Mouse (Mus musculus): ENCODE data around the gene Zfp37. TPM values are rescaled to one million over a fixed set of nuclear protein-coding genes. Genes with fewer than 3 reads are reported as not detected.
A peak's percentile ranks its signal among the peaks of the same experiment; 100 is the strongest.

The Zfp37 gene
- polyA plus RNA-seq, 1 experiment, result 9.6 TPM

- no peaks in the 10 kb centered on the region for H3K27me3 ChIP-seq (ENCODE audit: control insufficient read depth, insufficient read depth, low read length)
- no peak overlapping the region for H3K27ac ChIP-seq (ENCODE audit: insufficient read depth, low read length)
- 56% methylated on average over 4 of the region's 4 CpGs for WGBS
- H3K4me3 ChIP-seq (replicated peaks; ENCODE audit: insufficient read depth, low read depth, low read length), result no peak overlapping the region
- H3K4me1 ChIP-seq (ENCODE audit: control insufficient read depth, insufficient read depth, low read length), result no peaks in the 10 kb centered on the region
- no peak for TF ChIP-seq POLR2A (IDR thresholded peaks at IDR 0.05; ENCODE audit: borderline replicate concordance, insufficient read depth, low read length)
- no peak for TF ChIP-seq CTCF (IDR thresholded peaks at IDR 0.05; ENCODE audit: borderline replicate concordance, insufficient read depth, low read depth, low read length)
- DNase-seq, result no peak
Observed at GRCm38 (mm10) chr4:62248328-62248727, 17.5 kb upstream of the Zfp37 start.

- H3K27me3 ChIP-seq (ENCODE audit: control insufficient read depth, insufficient read depth, low read length), result no peaks in the 10 kb centered on the region
- 48% methylated on average over 6 of the region's 6 CpGs for WGBS
- no peak overlapping the region for H3K4me3 ChIP-seq (replicated peaks; ENCODE audit: insufficient read depth, low read depth, low read length)
- H3K4me1 ChIP-seq (ENCODE audit: control insufficient read depth, insufficient read depth, low read length), result no peaks in the 10 kb centered on the region
- TF ChIP-seq CTCF (IDR thresholded peaks at IDR 0.05; ENCODE audit: borderline replicate concordance, insufficient read depth, low read depth, low read length), result no peak
- TF ChIP-seq POLR2A (IDR thresholded peaks at IDR 0.05; ENCODE audit: borderline replicate concordance, insufficient read depth, low read length), result no peak
- no peak for DNase-seq
- H3K27ac ChIP-seq (ENCODE audit: insufficient read depth, low read length), result no peak overlapping the region
Observed at GRCm38 (mm10) chr4:62240586-62240985, 9.7 kb upstream of the Zfp37 start.

GRCm38 (mm10) chr4:62230153-62230552, 694 bp downstream of the Zfp37 start:
- H3K4me1 ChIP-seq (ENCODE audit: control insufficient read depth, insufficient read depth, low read length), result no peaks in the 10 kb centered on the region
- no peak overlapping the region for H3K27ac ChIP-seq (ENCODE audit: insufficient read depth, low read length)
- DNase-seq, result no peak
- no peak for TF ChIP-seq POLR2A (IDR thresholded peaks at IDR 0.05; ENCODE audit: borderline replicate concordance, insufficient read depth, low read length)
- no peak for TF ChIP-seq CTCF (IDR thresholded peaks at IDR 0.05; ENCODE audit: borderline replicate concordance, insufficient read depth, low read depth, low read length)
- H3K4me3 ChIP-seq (replicated peaks; ENCODE audit: insufficient read depth, low read depth, low read length), result no peak overlapping the region
- no peaks in the 10 kb centered on the region for H3K27me3 ChIP-seq (ENCODE audit: control insufficient read depth, insufficient read depth, low read length)
- 80% methylated on average over 1 of the region's 1 CpGs for WGBS

- TF ChIP-seq CTCF (IDR thresholded peaks at IDR 0.05; ENCODE audit: borderline replicate concordance, insufficient read depth, low read depth, low read length) (peak; percentile 26; the same call in 1 of the 2 replicates), POLR2A (IDR thresholded peaks at IDR 0.05; ENCODE audit: borderline replicate concordance, insufficient read depth, low read length) (no peak)
Observed at GRCm38 (mm10) chr4:62229448-62229847, 1.4 kb downstream of the Zfp37 start.

GRCm38 (mm10) chr4:62228391-62228790, 2.5 kb downstream of the Zfp37 start:
- H3K27me3 ChIP-seq (ENCODE audit: control insufficient read depth, insufficient read depth, low read length), result no peaks in the 10 kb centered on the region
- WGBS, result 40% methylated on average over 10 of the region's 10 CpGs
- no peak overlapping the region for H3K4me3 ChIP-seq (replicated peaks; ENCODE audit: insufficient read depth, low read depth, low read length)
- no peaks in the 10 kb centered on the region for H3K4me1 ChIP-seq (ENCODE audit: control insufficient read depth, insufficient read depth, low read length)
- no peak for TF ChIP-seq POLR2A (IDR thresholded peaks at IDR 0.05; ENCODE audit: borderline replicate concordance, insufficient read depth, low read length)
- peak; percentile 59 for TF ChIP-seq CTCF (IDR thresholded peaks at IDR 0.05; ENCODE audit: borderline replicate concordance, insufficient read depth, low read depth, low read length)
- peak; percentile 22 to 42 for DNase-seq
- no peak overlapping the region for H3K27ac ChIP-seq (ENCODE audit: insufficient read depth, low read length)

More at GRCm38 (mm10) chr4:62229448-62229847, 1.4 kb downstream of the Zfp37 start:
- Histone ChIP-seq H3K27ac (ENCODE audit: insufficient read depth, low read length) (no peak overlapping the region), H3K27me3 (ENCODE audit: control insufficient read depth, insufficient read depth, low read length) (no peaks in the 10 kb centered on the region), H3K4me3 (replicated peaks; ENCODE audit: insufficient read depth, low read depth, low read length) (no peak overlapping the region), H3K4me1 (ENCODE audit: control insufficient read depth, insufficient read depth, low read length) (no peaks in the 10 kb centered on the region)
- DNase-seq, result peak; percentile 9 to 21
- 82% methylated on average over 7 of the region's 7 CpGs for WGBS

GRCm38 (mm10) chr4:62213490-62213889, 17.4 kb downstream of the Zfp37 start:
- Histone ChIP-seq H3K27me3 (ENCODE audit: control insufficient read depth, insufficient read depth, low read length) (no peaks in the 10 kb centered on the region), H3K27ac (ENCODE audit: insufficient read depth, low read length) (no peak overlapping the region), H3K4me3 (replicated peaks; ENCODE audit: insufficient read depth, low read depth, low read length) (no peak overlapping the region), H3K4me1 (ENCODE audit: control insufficient read depth, insufficient read depth, low read length) (no peaks in the 10 kb centered on the region)
- DNase-seq, result no peak
- TF ChIP-seq POLR2A (IDR thresholded peaks at IDR 0.05; ENCODE audit: borderline replicate concordance, insufficient read depth, low read length) (no peak), CTCF (IDR thresholded peaks at IDR 0.05; ENCODE audit: borderline replicate concordance, insufficient read depth, low read depth, low read length) (no peak)
- 76% methylated on average over 2 of the region's 2 CpGs for WGBS

- Histone ChIP-seq H3K27me3 (ENCODE audit: control insufficient read depth, insufficient read depth, low read length) (no peaks in the 10 kb centered on the region), H3K4me1 (ENCODE audit: control insufficient read depth, insufficient read depth, low read length) (no peaks in the 10 kb centered on the region), H3K27ac (ENCODE audit: insufficient read depth, low read length) (no peak overlapping the region), H3K4me3 (replicated peaks; ENCODE audit: insufficient read depth, low read depth, low read length) (no peak overlapping the region)
- 49% methylated on average over 4 of the region's 4 CpGs for WGBS
- peak in 1 of 2 experiments; percentile 5 for DNase-seq
- TF ChIP-seq CTCF (IDR thresholded peaks at IDR 0.05; ENCODE audit: borderline replicate concordance, insufficient read depth, low read depth, low read length), result no peak
- no peak for TF ChIP-seq POLR2A (IDR thresholded peaks at IDR 0.05; ENCODE audit: borderline replicate concordance, insufficient read depth, low read length)
Observed at GRCm38 (mm10) chr4:62210035-62210434, 20.8 kb downstream of the Zfp37 start.

- Histone ChIP-seq H3K4me3 (replicated peaks; ENCODE audit: insufficient read depth, low read depth, low read length) (peak overlapping the region; percentile 98), H3K4me1 (ENCODE audit: control insufficient read depth, insufficient read depth, low read length) (no peaks in the 10 kb centered on the region), H3K27me3 (ENCODE audit: control insufficient read depth, insufficient read depth, low read length) (no peaks in the 10 kb centered on the region), H3K27ac (ENCODE audit: insufficient read depth, low read length) (peak overlapping the region; percentile 69)
- TF ChIP-seq CTCF (IDR thresholded peaks at IDR 0.05; ENCODE audit: borderline replicate concordance, insufficient read depth, low read depth, low read length) (no peak), POLR2A (IDR thresholded peaks at IDR 0.05; ENCODE audit: borderline replicate concordance, insufficient read depth, low read length) (no peak)
- DNase-seq, result no peak
- WGBS, result 5% methylated on average over 19 of the region's 19 CpGs
Observed at GRCm38 (mm10) chr4:62208696-62209380, 22.0 kb downstream of the Zfp37 start.

Measured in cerebellum, adult 2 months (tissue).